Mouse (Mus musculus) brown adipose tissue, adult 24 weeks (tissue): Measurements from ENCODE around the gene Sox1. TPM values are rescaled to one million over a fixed set of nuclear protein-coding genes. Genes with fewer than 3 reads are reported as not detected.
A peak's percentile ranks its signal among the peaks of the same experiment; 100 is the strongest.

Experiments
- H3K27ac ChIP-seq: fragments of 200-500 bp; replicated peaks from 2 replicates; pipeline ENCODE4 v1.5.1; 2012; ENCODE audit warnings: low read depth, mild to moderate bottlenecking, low read length
- H3K4me1 ChIP-seq: fragments of 200-500 bp; 2 replicates; pipeline ENCODE4 v1.6.1; 2012; ENCODE audit warnings: low read length, mixed read lengths; ENCODE audit not compliant: control insufficient read depth, insufficient read depth, insufficient read length
- H3K4me3 ChIP-seq: fragments of 200-500 bp; 2 replicates; pipeline ENCODE4 v1.5.1; 2012; ENCODE audit warnings: low read depth, mild to moderate bottlenecking, low read length, moderate library complexity; ENCODE audit not compliant: insufficient read depth
- polyA plus RNA-seq: library from polyadenylated mRNA; stranded (reverse); fragments of >200 nt; gene quantifications from 2 replicates; pipeline ENCODE4 v1.2.4, GENCODE M21; 2012; ENCODE audit not compliant: missing spikeins, insufficient read depth, insufficient read length

The Sox1 gene
- 0.25 TPM in 1 of 2 replicates, not detected in the other for polyA plus RNA-seq

GRCm38 (mm10) chr8:12395071-12396031 is at the start of gene Sox1:
Gene Sox1, plus strand, starts transcription at chr8:12395295.
- no peak within 1 kb of the TSS for H3K4me3 ChIP-seq
- no peaks in the 10 kb centered on the region for H3K4me1 ChIP-seq
- H3K27ac ChIP-seq: no peak within 1 kb of the TSS

GRCm38 (mm10) chr8:12345881-12346280 is 49.2 kb upstream of the Sox1 start:
- Histone ChIP-seq H3K4me1 (no peaks in the 10 kb centered on the region), H3K27ac (no peak overlapping the region), H3K4me3 (no peak overlapping the region)

DNA sequence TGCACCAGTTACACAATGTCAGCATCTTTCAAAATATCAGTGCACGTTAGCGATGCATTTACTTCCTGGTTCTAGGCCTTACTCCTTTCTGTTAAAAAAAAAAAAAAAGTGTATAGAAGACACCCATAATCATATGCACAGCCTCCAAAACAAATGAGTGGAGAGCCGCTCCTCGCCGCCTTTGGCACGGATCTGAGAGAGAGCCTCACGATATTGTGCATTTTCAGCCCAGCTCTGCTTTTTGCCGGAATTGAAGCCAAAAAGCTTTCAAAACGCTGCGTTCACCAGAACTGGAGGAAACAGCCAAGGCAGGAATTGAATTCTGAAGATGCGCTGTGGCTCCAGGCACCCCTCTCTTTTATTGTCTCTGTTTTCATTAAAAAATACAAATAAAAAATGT is 48.2 kb upstream of the Sox1 start:
- H3K4me1 ChIP-seq: no peaks in the 10 kb centered on the region
- H3K4me3 ChIP-seq: no peak overlapping the region
- no peak overlapping the region for H3K27ac ChIP-seq

DNA sequence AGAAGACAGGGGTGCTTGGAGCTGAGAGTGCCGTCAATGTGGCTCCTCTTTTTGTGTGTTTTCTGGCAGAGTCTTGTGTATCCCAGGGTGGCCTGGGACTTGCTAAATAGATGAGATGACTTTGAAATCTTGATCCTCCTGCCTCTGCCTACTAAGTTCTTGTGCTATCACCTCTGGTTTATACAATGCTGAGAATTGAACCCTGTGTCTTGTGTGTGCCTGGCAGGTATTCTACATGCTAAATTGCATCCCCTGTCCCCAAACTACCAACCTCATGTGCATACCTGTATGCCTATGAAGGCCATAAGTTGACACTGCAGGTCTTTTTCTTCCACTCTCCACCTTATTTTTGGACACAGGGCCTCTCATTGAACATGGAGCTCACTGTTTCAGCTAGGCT is 46.8 kb upstream of the Sox1 start:
- Histone ChIP-seq H3K4me3 (no peak overlapping the region), H3K27ac (no peak overlapping the region), H3K4me1 (no peaks in the 10 kb centered on the region)

DNA sequence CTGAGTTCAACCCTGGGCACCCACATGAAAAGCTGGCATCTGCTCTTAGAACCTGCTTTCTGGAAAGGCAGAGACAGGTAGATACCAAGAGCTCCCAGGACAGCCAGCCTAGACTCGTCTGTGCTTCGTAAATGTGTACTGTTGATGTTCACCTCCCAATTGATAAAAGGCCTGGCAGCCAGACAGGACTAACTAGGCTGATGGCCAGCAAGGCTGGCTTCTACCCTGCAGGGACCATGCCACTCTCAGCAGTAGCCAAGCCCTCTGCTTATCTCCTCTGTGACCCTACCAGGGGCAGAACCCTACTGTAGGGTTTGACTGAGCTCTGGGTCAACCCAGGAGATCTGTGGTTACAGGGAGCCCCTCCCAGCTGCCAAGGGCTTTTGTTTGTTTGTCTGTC is 45.5 kb upstream of the Sox1 start:
- H3K27ac ChIP-seq: no peak overlapping the region
- H3K4me3 ChIP-seq: no peak overlapping the region
- H3K4me1 ChIP-seq: no peaks in the 10 kb centered on the region

- H3K4me3 ChIP-seq: no peak overlapping the region
- no peaks in the 10 kb centered on the region for H3K4me1 ChIP-seq
- H3K27ac ChIP-seq: no peak overlapping the region
Measured at GRCm38 (mm10) chr8:12351121-12351520, 44.0 kb upstream of the Sox1 start.

DNA sequence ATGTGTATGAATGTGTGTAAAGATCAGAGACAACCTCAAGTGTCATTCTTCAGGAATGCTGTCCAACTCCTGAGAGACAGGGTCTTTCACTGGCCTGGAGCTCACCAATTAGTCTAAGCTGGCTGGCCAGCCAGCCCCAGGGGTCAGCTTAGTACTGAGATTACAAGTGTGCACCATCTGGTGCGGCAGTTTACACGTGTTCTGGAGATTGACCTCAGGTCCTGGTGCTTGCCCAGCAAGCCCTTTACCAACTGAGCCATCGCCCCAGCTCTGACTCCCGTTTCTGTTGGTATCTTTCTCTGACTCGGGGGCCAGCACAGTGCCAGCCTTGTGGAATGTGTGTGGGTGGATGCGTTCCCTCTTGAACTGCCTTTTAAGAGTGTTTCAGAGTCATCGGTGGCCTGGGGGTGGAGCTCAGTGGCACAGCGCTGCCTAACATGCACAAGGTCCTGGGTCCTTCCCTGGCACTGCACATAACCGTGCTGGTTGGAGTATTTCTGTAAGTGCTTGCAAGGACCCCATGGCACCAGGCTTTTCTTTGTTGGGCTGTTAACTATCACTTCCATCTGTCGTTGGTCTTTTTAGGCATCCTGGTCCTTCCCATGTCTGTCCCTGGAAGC is 40.6 kb upstream of the Sox1 start:
- Histone ChIP-seq H3K27ac (no peak overlapping the region), H3K4me1 (no peaks in the 10 kb centered on the region), H3K4me3 (no peak overlapping the region)

DNA sequence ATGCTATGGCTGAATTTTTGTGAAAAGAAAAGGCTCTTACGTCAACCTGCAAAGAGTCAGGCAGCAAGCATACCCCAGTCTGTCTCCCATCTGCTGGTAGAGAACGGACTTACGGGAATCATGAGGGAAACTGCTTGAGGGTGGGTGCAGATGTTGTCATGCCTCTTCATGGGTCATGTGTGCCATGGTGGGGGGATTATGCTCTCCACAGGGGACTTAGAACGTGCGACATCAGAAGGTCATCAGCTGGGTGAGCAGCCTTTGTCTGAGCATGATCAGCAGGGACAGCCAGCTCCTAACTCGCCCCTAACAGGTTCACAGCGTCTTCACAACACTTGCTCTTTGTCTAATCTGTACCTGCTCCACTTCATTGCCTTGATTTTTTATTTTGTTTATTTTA is 26.9 kb upstream of the Sox1 start:
- Histone ChIP-seq H3K4me1 (no peaks in the 10 kb centered on the region), H3K4me3 (no peak overlapping the region), H3K27ac (no peak overlapping the region)

GRCm38 (mm10) chr8:12368856-12369255 is 26.2 kb upstream of the Sox1 start:
- Histone ChIP-seq H3K4me3 (no peak overlapping the region), H3K27ac (no peak overlapping the region), H3K4me1 (no peaks in the 10 kb centered on the region)

- Histone ChIP-seq H3K4me1 (no peaks in the 10 kb centered on the region), H3K27ac (no peak overlapping the region), H3K4me3 (no peak overlapping the region)
Measured at GRCm38 (mm10) chr8:12381111-12381510, 14.0 kb upstream of the Sox1 start.

GRCm38 (mm10) chr8:12382707-12383561 is 12.2 kb upstream of the Sox1 start:
- no peaks in the 10 kb centered on the region; the same call in 1 of the 2 replicates for H3K4me1 ChIP-seq
- no peak overlapping the region for H3K27ac ChIP-seq
- no peak overlapping the region for H3K4me3 ChIP-seq

DNA sequence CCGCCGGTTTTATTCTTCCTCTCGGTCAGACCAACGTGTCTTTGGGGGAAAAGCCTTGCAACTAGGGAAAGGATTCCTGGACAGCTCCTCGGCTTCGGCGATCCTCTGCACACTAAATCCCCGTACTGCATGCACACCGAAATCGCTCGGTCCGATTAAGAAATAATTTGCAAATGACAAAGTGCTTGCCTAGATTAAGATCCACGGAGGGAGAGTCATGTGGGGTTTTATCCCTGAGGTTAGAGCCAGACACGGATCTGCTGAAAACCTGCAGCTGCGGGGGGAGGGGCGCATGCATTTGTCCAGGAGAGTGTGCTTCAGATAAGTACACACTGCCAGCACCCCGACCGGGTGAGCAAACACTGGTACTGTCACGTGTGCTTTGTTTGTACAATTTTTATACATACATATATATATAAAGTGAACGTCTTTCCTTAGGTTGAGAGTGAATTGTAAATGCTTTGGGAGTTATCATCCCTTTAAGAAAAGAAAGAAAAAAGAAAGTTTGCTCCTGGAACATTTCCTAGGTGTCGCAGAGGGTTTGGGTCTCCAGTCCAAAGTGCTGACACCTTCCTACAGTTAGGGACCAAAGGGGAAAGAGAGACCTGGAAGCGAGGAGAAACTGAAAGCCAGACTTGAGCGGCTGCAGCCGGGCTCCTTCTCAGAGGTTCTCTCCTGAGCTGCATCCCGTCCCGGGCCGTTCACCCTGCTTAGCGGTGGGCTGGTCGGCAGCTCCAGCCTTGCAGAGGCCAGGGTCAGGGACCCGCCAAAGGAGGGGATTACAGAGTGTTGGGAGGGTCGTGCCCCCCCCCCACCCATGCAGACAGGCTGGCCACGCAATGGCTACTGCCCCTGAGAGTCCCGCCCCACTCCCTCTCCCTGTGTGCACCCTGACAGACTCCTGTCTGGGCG is 10.9 kb upstream of the Sox1 start:
- peak overlapping the region; percentile 14; the same call in 1 of the 2 replicates for H3K4me3 ChIP-seq
- H3K27ac ChIP-seq: no peak overlapping the region
- H3K4me1 ChIP-seq: no peaks in the 10 kb centered on the region; the same call in 1 of the 2 replicates

DNA sequence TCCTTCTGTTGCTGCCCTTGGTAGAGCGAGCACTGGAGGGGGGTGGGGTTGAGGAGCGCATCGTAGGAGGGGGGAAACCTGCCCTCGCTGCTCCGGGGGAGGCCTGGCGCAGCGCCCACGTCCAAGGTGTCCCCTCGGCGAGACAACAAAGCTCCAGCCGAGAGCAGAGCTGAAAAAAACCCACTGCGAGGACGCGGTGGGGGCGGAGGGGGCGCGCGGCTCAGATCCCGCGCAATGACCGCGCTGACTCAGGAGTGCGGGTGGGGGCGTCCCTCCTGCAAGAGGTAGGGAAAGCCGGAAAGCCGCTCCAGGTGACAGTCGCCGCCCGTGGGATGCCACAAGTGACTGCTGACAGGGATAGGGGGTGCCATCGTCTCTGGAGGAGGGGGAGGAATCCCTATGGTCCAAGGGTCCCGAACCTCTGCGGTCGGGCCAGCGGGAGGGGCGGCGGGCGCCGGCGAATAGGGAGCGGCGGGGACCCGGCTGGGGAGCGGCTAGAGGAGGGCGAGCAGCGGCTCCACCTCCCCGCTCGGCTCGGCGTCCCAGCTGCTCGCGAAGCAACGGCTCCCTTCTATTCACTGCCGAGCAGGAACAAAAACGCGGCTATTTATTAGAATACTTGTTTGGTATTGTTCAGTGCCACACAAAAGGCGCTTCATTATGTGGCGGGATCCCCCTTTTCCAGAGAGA is 10.0 kb upstream of the Sox1 start:
- Histone ChIP-seq H3K4me1 (no peaks in the 10 kb centered on the region; the same call in 1 of the 2 replicates), H3K4me3 (peak overlapping the region; percentile 30), H3K27ac (no peak overlapping the region)
